Mouse (Mus musculus): ENCODE measurements around the gene Alppl2.

GRCm38 (mm10) chr1:87114784-87115183 is 25.1 kb upstream of the Alppl2 start:
- no peak for TF ChIP-seq CTCF (IDR thresholded peaks at IDR 0.05; ENCODE audit: control insufficient read depth, insufficient read depth, low read length)
- no peak for TF ChIP-seq POLR2A (IDR thresholded peaks at IDR 0.05; ENCODE audit: borderline replicate concordance, control insufficient read depth, low read depth, low read length)

Measured in bone marrow, adult 2 months (tissue).